Mouse (Mus musculus) forebrain, embryonic 11.5 days (tissue): ENCODE measurements at regions not wholly inside any gene's neighbourhood (a gene's known extent, or its start where the extent isn't known, plus 50 kb on each side); places are given as distances from the start of the nearest gene placed in this dataset.

Experiments
- ATAC-seq: fragments of 200-750 bp; cut with Nextera tagmentation; replicated peaks from 2 replicates; pipeline ENCODE4 v1.8.0; 2017; ENCODE audit warnings: moderate TSS enrichment; ENCODE audit not compliant: low FRiP score
- DNase-seq: peaks from one replicate; pipeline ENCODE4 v3.0.0-alpha.2; 2017; ENCODE audit warnings: low spot score
- H3K27ac ChIP-seq: fragments of 300-500 bp; sonication (generic); 2 replicates; pipeline ENCODE4 v1.5.1; 2014; ENCODE audit warnings: low read depth, low read length
- H3K27me3 ChIP-seq: fragments of 300-500 bp; sonication (generic); 2 replicates; pipeline ENCODE4 v1.6.1; 2014; ENCODE audit warnings: mild to moderate bottlenecking, low read length, mixed read lengths; ENCODE audit not compliant: control insufficient read depth, insufficient read depth
- H3K36me3 ChIP-seq: fragments of 300-500 bp; sonication (generic); 2 replicates; pipeline ENCODE4 v1.6.1; 2014; ENCODE audit warnings: mild to moderate bottlenecking, low read length, moderate library complexity, mixed read lengths; ENCODE audit not compliant: control insufficient read depth, insufficient read depth
- H3K4me1 ChIP-seq: fragments of 300-500 bp; sonication (generic); replicated peaks from 2 replicates; pipeline ENCODE4 v1.6.1; 2014; ENCODE audit warnings: low read length, mixed read lengths; ENCODE audit not compliant: control insufficient read depth, insufficient read depth
- H3K4me2 ChIP-seq: fragments of 300-500 bp; sonication (generic); 2 replicates; pipeline ENCODE4 v1.6.1; 2014; ENCODE audit warnings: low read depth, mild to moderate bottlenecking, low read length, moderate library complexity, mixed read lengths; ENCODE audit not compliant: severe bottlenecking
- H3K4me3 ChIP-seq: fragments of 300-500 bp; sonication (generic); 2 replicates; pipeline ENCODE4 v1.5.1; 2014; ENCODE audit warnings: low read depth, low read length
- H3K9ac ChIP-seq: fragments of 300-500 bp; sonication (generic); 2 replicates; pipeline ENCODE4 v1.6.1; 2014; ENCODE audit warnings: low read length
- H3K9me3 ChIP-seq: fragments of 300-500 bp; sonication (generic); 2 replicates; pipeline ENCODE4 v1.6.1; 2016; ENCODE audit warnings: low read length, mixed read lengths; ENCODE audit not compliant: control insufficient read depth
- WGBS: fragments of 180-500 bp; shearing (Covaris S2); extraction: QIAGEN DNeasy Blood & Tissue Kit; methylation state at CpG from one replicate; pipeline ENCODE4 v1.1.7; 2014; 5-methylcytosine and 5-hydroxymethylcytosine counted together

- no peaks in the 10 kb centered on the region for H3K27me3 ChIP-seq
- DNase-seq (no peak), ATAC-seq (no peak)
- no peak overlapping the region for H3K4me3 ChIP-seq
- H3K36me3 ChIP-seq, result no peaks in the 10 kb centered on the region
- no peaks in the 10 kb centered on the region for H3K4me1 ChIP-seq
- 83% methylated on average over 2 of the region's 2 CpGs for WGBS
- H3K4me2 ChIP-seq, result no peak overlapping the region
- no peaks in the 10 kb centered on the region for H3K9me3 ChIP-seq
- no peak overlapping the region for H3K9ac ChIP-seq
- no peak overlapping the region for H3K27ac ChIP-seq
Measured at GRCm38 (mm10) chr2:83105070-83105469, 161.6 kb downstream of the Fsip2 start.

GRCm38 (mm10) chr2:83126340-83126739 is 182.9 kb downstream of the Fsip2 start:
- no peak overlapping the region for H3K27ac ChIP-seq
- no peaks in the 10 kb centered on the region for H3K36me3 ChIP-seq
- H3K9ac ChIP-seq, result no peak overlapping the region
- DNase-seq, result no peak
- H3K4me1 ChIP-seq, result no peaks in the 10 kb centered on the region
- no peak overlapping the region for H3K4me2 ChIP-seq
- no peaks in the 10 kb centered on the region for H3K27me3 ChIP-seq
- H3K9me3 ChIP-seq, result no peaks in the 10 kb centered on the region
- no peak overlapping the region for H3K4me3 ChIP-seq
- WGBS, result 95% methylated on average over 4 of the region's 4 CpGs
- no peak for ATAC-seq

GRCm38 (mm10) chr2:83130709-83131108 is 187.3 kb downstream of the Fsip2 start:
- H3K4me3 ChIP-seq, result no peak overlapping the region
- ATAC-seq (no peak), DNase-seq (no peak)
- H3K27ac ChIP-seq, result no peak overlapping the region
- H3K4me2 ChIP-seq, result no peak overlapping the region
- WGBS, result 73% methylated on average over 2 of the region's 2 CpGs
- no peaks in the 10 kb centered on the region for H3K36me3 ChIP-seq
- no peaks in the 10 kb centered on the region for H3K27me3 ChIP-seq
- no peak overlapping the region for H3K9ac ChIP-seq
- no peaks in the 10 kb centered on the region for H3K9me3 ChIP-seq
- no peaks in the 10 kb centered on the region for H3K4me1 ChIP-seq

- Histone ChIP-seq H3K27ac (no peak overlapping the region), H3K4me3 (no peak overlapping the region), H3K36me3 (no peaks in the 10 kb centered on the region), H3K4me2 (no peak overlapping the region), H3K9me3 (no peaks in the 10 kb centered on the region), H3K27me3 (no peaks in the 10 kb centered on the region), H3K4me1 (no peaks in the 10 kb centered on the region), H3K9ac (no peak overlapping the region)
- peak; percentile 80 for ATAC-seq
- 35% methylated on average over 4 of the region's 4 CpGs for WGBS
- no peak for DNase-seq
Measured at GRCm38 (mm10) chr2:83131285-83131852, 187.9 kb downstream of the Fsip2 start.

GRCm38 (mm10) chr2:83165853-83166252 is 222.4 kb downstream of the Fsip2 start:
- Histone ChIP-seq H3K4me2 (no peak overlapping the region), H3K4me1 (no peaks in the 10 kb centered on the region), H3K36me3 (no peaks in the 10 kb centered on the region), H3K4me3 (no peak overlapping the region), H3K27me3 (no peaks in the 10 kb centered on the region), H3K27ac (no peak overlapping the region), H3K9ac (no peak overlapping the region), H3K9me3 (no peaks in the 10 kb centered on the region)
- DNase-seq (no peak), ATAC-seq (peak; percentile 80)
- WGBS, result 48% methylated on average over 4 of the region's 4 CpGs
